Mouse (Mus musculus) embryonic facial prominence, embryonic 15.5 days (tissue): ENCODE measurements around the gene Gm17542. TPM values are rescaled to one million over a fixed set of nuclear protein-coding genes. Genes with fewer than 3 reads are reported as not detected.
"Not testable (repeated sequence)": the region's sequence is repeated elsewhere in the genome, so short reads cannot be mapped to it uniquely, and the experiment has no call there.

Experiments used
- ATAC-seq: fragments of 200-750 bp; cut with Nextera tagmentation; 2 replicates; pipeline ENCODE4 v1.8.0; 2017; ENCODE audit warnings: low read depth, moderate TSS enrichment; ENCODE audit not compliant: insufficient number of reproducible peaks, low FRiP score, low TSS enrichment
- H3K27ac ChIP-seq: fragments of 300-500 bp; sonication (generic); replicated peaks from 2 replicates; pipeline ENCODE4 v1.5.1; 2015; ENCODE audit warnings: mild to moderate bottlenecking, inconsistent platforms
- H3K27me3 ChIP-seq: fragments of 300-500 bp; sonication (generic); 2 replicates; pipeline ENCODE4 v1.6.1; 2015; ENCODE audit warnings: inconsistent platforms
- H3K36me3 ChIP-seq: fragments of 300-500 bp; sonication (generic); 2 replicates; pipeline ENCODE4 v1.6.1; 2015; ENCODE audit warnings: mild to moderate bottlenecking, inconsistent platforms
- H3K4me1 ChIP-seq: fragments of 300-500 bp; sonication (generic); 2 replicates; pipeline ENCODE4 v1.6.1; 2015; ENCODE audit warnings: inconsistent platforms
- H3K4me2 ChIP-seq: fragments of 300-500 bp; sonication (generic); replicated peaks from 2 replicates; pipeline ENCODE4 v1.6.1; 2015; ENCODE audit warnings: mild to moderate bottlenecking, inconsistent platforms
- H3K4me3 ChIP-seq: fragments of 300-500 bp; sonication (generic); replicated peaks from 2 replicates; pipeline ENCODE4 v1.5.1; 2015; ENCODE audit warnings: mild to moderate bottlenecking, inconsistent platforms
- H3K9ac ChIP-seq: fragments of 300-500 bp; sonication (generic); 2 replicates; pipeline ENCODE4 v1.6.1; 2015; ENCODE audit warnings: inconsistent platforms
- H3K9me3 ChIP-seq: fragments of 300-500 bp; sonication (generic); replicated peaks from 2 replicates; pipeline ENCODE4 v1.6.1; 2016; ENCODE audit warnings: inconsistent platforms
- WGBS: fragments of 180-500 bp; shearing (Covaris S2); methylation state at CpG from one replicate; pipeline ENCODE4 v1.1.7; 2015; 5-methylcytosine and 5-hydroxymethylcytosine counted together
- polyA plus RNA-seq: library from polyadenylated mRNA; unstranded; fragments of >200 nt; fragmentation: Nextera tagmentation; extraction: Ambion mirVana; gene quantifications from 2 replicates; pipeline ENCODE4 v1.2.1, GENCODE M21; 2015

The Gm17542 gene
- not detected in 2 replicates for polyA plus RNA-seq

DNA sequence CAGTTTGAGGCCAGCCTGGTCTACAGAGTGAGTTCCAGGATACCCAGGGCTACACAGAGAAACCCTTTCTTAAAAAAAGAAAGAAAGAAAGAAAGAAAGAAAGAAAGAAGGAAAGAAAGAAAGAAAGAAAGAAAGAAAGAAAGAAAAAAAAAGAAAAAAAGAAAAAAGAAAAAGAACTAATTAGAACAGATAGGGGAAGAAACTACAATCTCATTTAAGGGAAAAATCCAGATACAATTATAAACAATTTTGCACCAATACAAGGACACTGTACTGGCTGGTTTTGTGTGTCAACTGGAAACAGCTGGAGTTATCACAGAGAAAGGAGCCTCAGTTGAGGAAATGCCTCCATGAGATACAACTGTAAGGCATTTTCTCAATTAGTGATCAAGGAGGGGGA is at the start of gene Gm17542:
Gene Gm17542, minus strand, starts transcription at position 101 of the 400 bp plus-strand sequence.
- ATAC-seq, H3K4me2 ChIP-seq, H3K36me3 ChIP-seq, H3K4me1 ChIP-seq, H3K9me3 ChIP-seq, H3K27me3 ChIP-seq, H3K9ac ChIP-seq, H3K27ac ChIP-seq, H3K4me3 ChIP-seq: not testable (repeated sequence)

DNA sequence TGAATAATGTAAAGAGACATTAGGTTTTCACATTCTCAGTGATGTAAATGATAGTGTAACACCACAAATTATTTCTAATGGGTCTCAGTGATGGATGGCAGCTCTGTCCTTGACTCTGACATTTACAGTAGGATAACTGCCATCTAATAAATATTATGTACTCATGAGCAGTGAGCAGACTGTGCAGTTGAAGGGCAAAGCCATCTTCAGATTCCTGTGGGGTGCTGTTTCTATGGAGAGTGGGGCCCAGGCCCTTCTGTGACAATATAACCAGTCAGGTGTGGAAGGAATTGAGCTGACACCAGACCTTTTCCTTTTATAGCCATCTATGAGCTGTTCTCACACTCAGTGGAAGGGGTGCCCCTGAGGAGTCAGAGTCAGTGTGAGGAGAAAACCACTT is 21.8 kb upstream of the Gm17542 start:
- ATAC-seq: no peak
- H3K27me3 ChIP-seq: no peaks in the 10 kb centered on the region

DNA sequence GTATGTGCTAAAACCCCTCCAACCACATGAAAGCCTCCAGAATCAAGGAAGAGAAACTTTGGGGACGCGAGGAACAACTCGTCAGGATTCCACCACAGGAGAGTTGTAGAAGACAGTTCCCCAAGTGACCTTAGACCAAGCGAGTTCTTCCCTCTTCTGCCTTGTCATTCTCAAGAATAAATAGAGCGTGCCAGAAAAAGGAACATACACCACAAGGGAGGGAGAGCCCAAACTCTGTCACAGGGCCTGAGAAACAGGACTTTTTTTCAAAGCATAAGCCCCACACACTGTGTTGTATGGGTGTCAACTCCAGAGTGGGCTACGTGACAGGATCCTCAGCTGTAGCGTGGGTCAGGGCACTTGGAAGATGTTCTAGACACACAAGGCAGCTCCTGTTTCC is 20.1 kb upstream of the Gm17542 start:
- no peak overlapping the region for H3K4me2 ChIP-seq
- no peak overlapping the region for H3K9ac ChIP-seq
- H3K27ac ChIP-seq: no peak overlapping the region
- no peaks in the 10 kb centered on the region for H3K4me1 ChIP-seq
- WGBS: 85% methylated on average over 7 of the region's 7 CpGs
- H3K4me3 ChIP-seq: no peak overlapping the region
- H3K9me3 ChIP-seq: no peaks in the 10 kb centered on the region
- no peaks in the 10 kb centered on the region for H3K36me3 ChIP-seq
- no peaks in the 10 kb centered on the region for H3K27me3 ChIP-seq
- ATAC-seq: no peak

More for the DNA sequence above, 21.8 kb upstream of the Gm17542 start:
- Histone ChIP-seq H3K36me3 (no peaks in the 10 kb centered on the region), H3K9ac (no peak overlapping the region), H3K4me3 (no peak overlapping the region), H3K27ac (no peak overlapping the region), H3K9me3 (no peaks in the 10 kb centered on the region), H3K4me2 (no peak overlapping the region), H3K4me1 (no peaks in the 10 kb centered on the region)

DNA sequence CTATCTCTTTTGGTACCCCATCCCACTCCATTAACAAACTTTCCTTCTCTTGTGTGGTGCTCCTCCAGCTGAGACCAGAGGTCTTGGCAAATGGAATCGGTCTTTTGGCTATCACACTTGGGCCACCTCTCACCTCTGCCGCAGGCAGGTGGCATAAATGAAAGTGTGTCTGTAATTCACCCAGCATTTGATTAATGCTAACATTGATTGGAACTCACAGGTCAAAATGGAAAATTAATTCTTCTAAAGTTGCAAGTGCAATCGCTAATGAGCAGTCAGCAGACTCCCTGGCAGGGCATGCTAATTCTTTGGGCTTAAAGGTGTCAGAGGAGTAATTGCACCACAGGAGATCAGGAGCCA is 3.2 kb downstream of the Gm17542 start:
- H3K4me3 ChIP-seq: peak overlapping the region; percentile 22; the same call in 1 of the 2 replicates
- no peak for ATAC-seq
- no peaks in the 10 kb centered on the region for H3K27me3 ChIP-seq

DNA sequence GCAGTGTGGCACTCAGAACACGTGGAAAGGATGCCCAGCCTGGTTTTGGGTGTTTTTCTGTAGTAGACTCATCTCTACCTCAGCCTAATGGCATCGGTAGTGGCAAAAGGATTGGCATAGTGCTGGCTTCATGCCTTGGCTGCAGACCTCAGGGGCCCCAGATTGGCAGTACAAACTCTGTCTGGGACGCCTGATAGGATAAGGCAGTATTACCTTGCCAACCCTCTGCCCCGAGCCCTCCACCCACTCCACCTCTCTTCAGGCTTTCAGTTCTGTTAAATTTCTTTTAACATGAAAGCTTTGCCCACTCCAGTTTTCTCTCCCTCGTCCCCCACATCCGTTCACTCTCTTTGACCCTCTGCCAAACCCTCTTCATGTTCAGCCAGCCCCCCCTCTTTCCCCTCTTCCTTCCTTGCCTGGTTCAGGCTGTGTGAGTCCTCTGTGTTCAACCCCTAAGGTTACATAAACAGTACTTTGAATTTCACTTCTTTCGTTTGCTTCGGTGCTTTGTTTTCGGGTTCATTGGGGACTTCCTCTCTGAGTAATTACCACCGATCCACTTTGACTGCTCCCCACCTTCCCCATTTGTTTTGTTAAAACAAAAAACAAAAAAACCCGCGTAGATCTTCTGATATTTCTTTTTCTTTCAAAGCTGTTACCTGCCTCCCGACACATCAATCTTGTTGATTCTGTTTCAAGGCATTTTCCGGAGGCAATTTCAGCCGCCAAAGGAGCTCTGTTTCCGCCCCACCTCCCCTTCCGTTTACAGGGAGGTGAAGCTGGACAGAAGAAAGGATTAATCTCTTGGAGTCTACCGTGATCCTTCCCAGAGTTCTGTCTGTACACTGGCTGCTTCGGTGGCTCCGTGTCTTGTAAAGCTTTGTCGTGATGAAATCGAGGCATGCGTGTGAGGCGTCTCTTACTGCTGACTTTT is 3.9 kb downstream of the Gm17542 start:
- H3K9me3 ChIP-seq: no peaks in the 10 kb centered on the region
- H3K4me2 ChIP-seq: peak overlapping the region; percentile 42
- no peaks in the 10 kb centered on the region for H3K36me3 ChIP-seq
- no peak overlapping the region for H3K27ac ChIP-seq
- no peaks in the 10 kb centered on the region for H3K27me3 ChIP-seq
- peak overlapping the region; percentile 22 for H3K4me3 ChIP-seq
- peaks cover 4% of the 10 kb centered on the region; the same call in 1 of the 2 replicates for H3K4me1 ChIP-seq
- 26% methylated on average over 24 of the region's 24 CpGs for WGBS
- no peak overlapping the region for H3K9ac ChIP-seq
- ATAC-seq: no peak

More for the DNA sequence above, 3.2 kb downstream of the Gm17542 start:
- no peak overlapping the region for H3K27ac ChIP-seq
- H3K9ac ChIP-seq: no peak overlapping the region
- WGBS: 68% methylated on average over 3 of the region's 3 CpGs
- H3K9me3 ChIP-seq: no peaks in the 10 kb centered on the region
- H3K4me1 ChIP-seq: peaks cover 4% of the 10 kb centered on the region; the same call in 1 of the 2 replicates
- no peaks in the 10 kb centered on the region for H3K36me3 ChIP-seq
- H3K4me2 ChIP-seq: peak overlapping the region; percentile 42

DNA sequence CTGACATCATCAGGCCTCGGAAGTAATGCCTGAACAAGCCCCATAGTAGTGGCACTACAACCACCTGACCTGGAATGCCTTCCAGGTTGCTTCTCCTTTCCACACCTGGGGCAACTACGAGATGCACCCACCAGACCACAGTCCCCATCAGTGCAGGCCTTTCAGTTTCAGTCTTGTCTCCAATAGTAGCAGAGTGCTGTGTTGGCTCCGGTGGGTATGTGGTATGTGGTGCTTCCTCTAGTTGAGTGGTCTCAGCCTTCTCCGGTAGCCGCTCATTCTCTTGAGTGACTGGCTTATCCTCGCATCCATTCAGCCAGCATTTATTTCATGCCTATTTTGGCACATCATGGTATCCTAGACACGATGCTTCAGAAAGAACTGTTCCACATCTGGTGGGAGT is 4.8 kb downstream of the Gm17542 start:
- H3K27me3 ChIP-seq: no peaks in the 10 kb centered on the region
- H3K4me2 ChIP-seq: no peak overlapping the region
- 0 out of 2 replicates have a peak, but pooled peaks have one; percentile 24 for ATAC-seq
- no peak overlapping the region for H3K4me3 ChIP-seq
- WGBS: 81% methylated on average over 7 of the region's 7 CpGs
- H3K36me3 ChIP-seq: no peaks in the 10 kb centered on the region
- H3K4me1 ChIP-seq: peaks cover 4% of the 10 kb centered on the region; the same call in 1 of the 2 replicates
- no peak overlapping the region for H3K27ac ChIP-seq
- H3K9ac ChIP-seq: no peak overlapping the region
- no peaks in the 10 kb centered on the region for H3K9me3 ChIP-seq

DNA sequence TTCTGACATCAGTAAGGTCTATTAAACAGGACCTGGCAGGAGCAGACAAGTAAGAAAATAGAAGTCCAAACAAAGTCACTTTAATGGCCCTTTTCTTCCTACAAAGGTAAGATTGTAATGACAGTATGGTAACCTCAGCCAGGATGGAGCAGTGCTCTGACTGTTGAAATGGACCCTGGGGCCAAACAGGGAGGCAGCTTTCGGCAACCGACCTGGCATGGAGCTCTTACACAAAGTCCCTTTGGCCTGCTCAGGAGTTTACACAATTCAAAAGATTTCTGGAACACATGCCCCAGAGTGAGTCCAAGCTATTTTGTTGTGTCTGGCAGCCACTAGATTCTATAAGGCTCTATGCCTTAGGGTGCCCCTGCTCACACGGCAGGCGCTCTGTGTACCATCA is 9.0 kb downstream of the Gm17542 start:
- no peaks in the 10 kb centered on the region for H3K27me3 ChIP-seq
- 80% methylated on average over 4 of the region's 4 CpGs for WGBS
- no peaks in the 10 kb centered on the region for H3K9me3 ChIP-seq
- no peaks in the 10 kb centered on the region for H3K36me3 ChIP-seq
- ATAC-seq: no peak
- no peak overlapping the region for H3K9ac ChIP-seq
- no peak overlapping the region for H3K27ac ChIP-seq
- H3K4me3 ChIP-seq: no peak overlapping the region
- H3K4me1 ChIP-seq: peaks cover 3% of the 10 kb centered on the region; the same call in 1 of the 2 replicates
- H3K4me2 ChIP-seq: no peak overlapping the region

DNA sequence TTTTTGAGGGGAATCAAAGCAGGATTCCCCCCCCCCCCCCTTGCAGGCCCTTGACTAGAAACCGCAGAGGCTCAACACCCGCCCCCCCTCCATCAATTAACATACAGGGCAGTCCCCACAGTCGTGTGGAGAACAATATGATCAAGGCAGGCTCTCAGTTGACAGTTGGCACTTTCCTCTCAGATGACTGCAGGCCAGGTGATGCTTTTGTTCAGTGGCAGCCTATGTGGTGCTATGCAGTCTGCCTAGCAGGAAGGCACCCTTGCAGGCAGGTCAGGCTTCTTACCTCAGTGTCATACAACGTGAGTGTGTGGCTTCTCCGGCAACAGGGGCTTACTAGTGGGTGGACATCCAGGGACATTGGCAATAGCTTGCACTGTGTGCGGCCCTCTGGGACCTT is 17.4 kb downstream of the Gm17542 start:
- no peak overlapping the region for H3K4me2 ChIP-seq
- no peak overlapping the region for H3K9ac ChIP-seq
- H3K27ac ChIP-seq: no peak overlapping the region
- H3K4me1 ChIP-seq: no peaks in the 10 kb centered on the region
- no peaks in the 10 kb centered on the region for H3K9me3 ChIP-seq
- no peak overlapping the region for H3K4me3 ChIP-seq
- no peaks in the 10 kb centered on the region for H3K36me3 ChIP-seq
- ATAC-seq: no peak
- WGBS: 48% methylated on average over 6 of the region's 6 CpGs
- no peaks in the 10 kb centered on the region for H3K27me3 ChIP-seq

DNA sequence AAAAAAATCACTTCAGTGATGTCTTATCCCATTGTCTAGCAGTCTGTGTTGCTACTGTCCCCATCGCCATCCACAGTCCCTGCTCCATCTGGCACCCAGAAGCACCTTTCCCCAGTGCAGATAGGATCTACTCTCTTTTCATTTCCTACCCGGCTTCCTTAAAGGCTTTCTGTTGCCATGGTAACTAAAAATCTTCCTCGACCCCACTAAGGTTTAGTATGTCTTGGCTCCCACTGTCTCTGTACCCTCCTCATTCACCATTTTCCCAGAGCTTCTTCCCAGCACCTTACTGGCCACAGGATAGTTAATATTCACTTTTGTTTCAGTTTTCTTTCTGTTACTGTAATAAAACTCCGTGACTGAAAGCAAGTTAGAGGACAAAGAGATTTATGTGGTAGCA is 17.9 kb downstream of the Gm17542 start:
- Histone ChIP-seq H3K27ac (no peak overlapping the region), H3K4me3 (no peak overlapping the region), H3K9me3 (no peaks in the 10 kb centered on the region), H3K9ac (no peak overlapping the region), H3K4me1 (no peaks in the 10 kb centered on the region), H3K4me2 (no peak overlapping the region), H3K27me3 (no peaks in the 10 kb centered on the region), H3K36me3 (no peaks in the 10 kb centered on the region)
- 32% methylated on average over 4 of the region's 4 CpGs for WGBS
- no peak for ATAC-seq

DNA sequence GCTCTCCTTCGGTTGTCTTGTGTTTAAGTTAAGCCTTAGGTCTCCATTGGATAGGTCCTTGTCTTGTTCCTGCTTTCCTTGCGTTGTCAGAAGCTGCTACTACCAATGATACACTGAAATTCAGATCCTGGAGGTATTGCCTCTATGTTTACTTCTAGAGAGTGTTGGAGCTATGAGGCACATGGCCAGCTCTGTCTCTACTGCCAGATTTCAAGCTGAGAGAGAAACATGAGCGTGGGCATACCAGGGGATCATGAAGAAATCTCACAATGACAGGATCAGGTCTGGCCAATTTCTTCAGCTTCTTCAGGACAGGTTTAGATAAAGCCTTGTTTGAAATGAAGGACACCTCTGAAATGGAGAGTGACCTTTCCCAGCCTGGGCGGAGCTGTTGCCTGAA is 19.1 kb downstream of the Gm17542 start:
- Histone ChIP-seq H3K4me2 (no peak overlapping the region), H3K36me3 (no peaks in the 10 kb centered on the region), H3K27ac (no peak overlapping the region), H3K9me3 (no peaks in the 10 kb centered on the region), H3K4me3 (no peak overlapping the region), H3K9ac (no peak overlapping the region), H3K27me3 (no peaks in the 10 kb centered on the region), H3K4me1 (no peaks in the 10 kb centered on the region)
- no peak for ATAC-seq
- 84% methylated on average over 4 of the region's 4 CpGs for WGBS

DNA sequence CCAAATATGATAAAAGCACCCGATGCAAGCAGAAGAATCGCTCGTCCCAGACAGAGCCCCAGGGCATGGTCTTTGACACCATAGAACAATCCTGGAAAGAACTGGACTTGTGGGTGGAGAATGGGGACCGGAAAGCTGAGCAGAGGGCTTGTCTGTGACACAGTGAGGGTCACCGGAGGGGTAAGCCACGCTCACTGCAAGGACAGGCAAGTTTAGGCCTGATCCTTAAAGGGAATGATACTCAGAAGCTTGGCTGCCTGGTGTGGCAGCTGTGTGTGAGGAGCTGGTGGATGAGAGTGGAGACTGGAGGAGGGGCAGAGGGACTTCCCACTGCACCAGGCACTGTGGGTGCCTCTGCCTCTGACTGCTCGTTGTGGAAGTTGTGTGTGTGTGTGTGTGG is 27.0 kb downstream of the Gm17542 start:
- H3K4me2 ChIP-seq: no peak overlapping the region
- H3K27me3 ChIP-seq: no peaks in the 10 kb centered on the region

DNA sequence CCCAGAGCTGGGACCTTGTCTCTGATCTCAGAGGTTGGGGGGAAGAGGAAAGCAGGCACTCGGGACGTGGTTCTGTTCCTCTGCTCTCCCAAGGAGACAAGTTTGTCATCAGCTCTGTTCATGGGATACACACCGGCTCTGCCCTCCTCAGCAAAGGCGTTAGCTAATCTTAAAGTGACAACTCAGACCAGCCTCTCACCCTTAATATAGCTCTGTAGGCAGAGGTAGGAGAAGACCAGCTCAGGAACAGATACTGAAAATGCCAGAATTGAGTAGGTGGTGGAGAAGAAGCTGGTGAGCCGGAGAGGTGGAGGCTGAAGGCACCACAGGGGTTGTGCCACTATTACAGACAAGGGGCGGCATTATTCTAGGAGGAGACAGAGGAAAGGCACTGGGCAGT is 38.7 kb downstream of the Gm17542 start:
- no peak for ATAC-seq
- no peak overlapping the region for H3K27ac ChIP-seq
- H3K27me3 ChIP-seq: 0 out of 2 replicates have a peak, but pooled peaks cover 4% of the 10 kb centered on the region
- H3K4me3 ChIP-seq: no peak overlapping the region
- no peaks in the 10 kb centered on the region for H3K9me3 ChIP-seq
- H3K4me2 ChIP-seq: no peak overlapping the region
- no peak overlapping the region for H3K9ac ChIP-seq
- H3K4me1 ChIP-seq: peaks cover 7% of the 10 kb centered on the region; the same call in 1 of the 2 replicates
- 79% methylated on average over 6 of the region's 6 CpGs for WGBS
- no peaks in the 10 kb centered on the region for H3K36me3 ChIP-seq

More for the DNA sequence above, 27.0 kb downstream of the Gm17542 start:
- ATAC-seq: no peak
- WGBS: 46% methylated on average over 7 of the region's 7 CpGs
- Histone ChIP-seq H3K36me3 (no peaks in the 10 kb centered on the region), H3K4me3 (no peak overlapping the region), H3K27ac (no peak overlapping the region), H3K9ac (no peak overlapping the region), H3K4me1 (no peaks in the 10 kb centered on the region), H3K9me3 (no peaks in the 10 kb centered on the region)
